Mouse (Mus musculus): ENCODE data around the gene Col15a1.

DNA sequence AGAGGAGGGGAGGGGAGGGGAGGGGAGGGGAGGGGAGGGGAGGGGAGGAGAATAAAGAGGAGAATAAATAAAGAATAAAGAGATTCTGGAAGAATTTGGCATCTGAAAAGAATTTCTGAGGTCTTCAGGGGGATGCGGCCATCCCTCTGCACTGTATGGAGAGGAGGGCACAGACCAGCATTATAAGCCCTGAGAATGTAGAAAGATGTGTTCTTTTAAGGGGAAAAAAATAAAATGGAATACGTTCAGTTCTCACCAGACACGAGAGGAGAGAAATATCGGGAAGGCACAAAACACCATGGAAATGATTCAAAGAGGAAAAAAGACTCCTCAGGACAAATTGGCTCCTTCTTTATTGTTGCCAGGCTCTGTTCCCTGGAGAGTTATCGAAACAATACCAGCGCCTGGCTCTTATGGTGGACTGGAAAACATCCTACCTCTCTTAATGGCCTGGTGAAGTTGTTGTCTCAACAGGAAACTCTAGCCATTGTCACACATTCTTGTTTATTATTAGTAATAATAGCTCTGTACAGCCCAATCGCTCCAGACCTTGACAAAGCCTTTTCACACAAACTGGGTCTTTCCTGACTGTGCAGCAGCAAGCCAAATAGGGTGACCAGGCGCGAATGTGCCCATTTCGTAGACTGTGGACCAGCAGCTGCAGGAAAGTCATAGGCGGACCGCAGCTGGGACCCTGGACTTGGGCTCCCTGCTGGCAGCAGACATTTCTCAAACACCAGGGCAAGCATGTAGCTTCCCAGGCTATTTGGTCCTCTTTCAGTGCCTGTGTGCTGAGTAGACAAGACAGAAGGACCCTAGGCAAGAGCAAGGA lies 46.0 kb upstream of the Col15a1 start:
- TF ChIP-seq EP300 (IDR thresholded peaks at IDR 0.05; ENCODE audit: insufficient read depth, low read depth, low read length) = no peak
- TF ChIP-seq POLR2A (IDR thresholded peaks at IDR 0.05; ENCODE audit: insufficient read depth, low read length) = no peak
- TF ChIP-seq CTCF (IDR thresholded peaks at IDR 0.05; ENCODE audit: low read depth, low read length) = no peak
